Mouse (Mus musculus) bone marrow, adult 2 months (tissue): Measurements from ENCODE around the gene Atpaf2. TPM values are rescaled to one million over a fixed set of nuclear protein-coding genes. Genes with fewer than 3 reads are reported as not detected.

Source experiments
- H3K27ac ChIP-seq: fragments of 200-500 bp; 2 replicates; pipeline ENCODE4 v1.5.1; 2012; ENCODE audit warnings: low read depth, mild to moderate bottlenecking, control low read depth, inconsistent platforms, low read length; ENCODE audit not compliant: control insufficient read depth, poor library complexity, insufficient read depth
- H3K4me1 ChIP-seq: fragments of 200-500 bp; 2 replicates; pipeline ENCODE4 v1.6.1; 2011; ENCODE audit warnings: low read length; ENCODE audit not compliant: control insufficient read depth, insufficient read depth
- H3K4me3 ChIP-seq: fragments of 200-500 bp; replicated peaks from 2 replicates; pipeline ENCODE3; 2011; ENCODE audit warnings: mild to moderate bottlenecking, low read depth, low read length, control low read depth; ENCODE audit not compliant: control insufficient read depth
- CTCF ChIP-seq: fragments of 200-500 bp; IDR thresholded peaks from 2 replicates; pipeline ENCODE4 v1.5.1; 2011; ENCODE audit warnings: low read length, control low read depth; ENCODE audit not compliant: control insufficient read depth, insufficient read depth
- POLR2A ChIP-seq: fragments of 200-500 bp; IDR thresholded peaks from 2 replicates; pipeline ENCODE4 v1.6.1; 2011; ENCODE audit warnings: low read depth, mild to moderate bottlenecking, control low read depth, low read length, borderline replicate concordance; ENCODE audit not compliant: control insufficient read depth
- WGBS: fragments of 180-500 bp; shearing (Covaris S2); methylation state at CpG from one replicate; pipeline ENCODE4 v1.1.7; 2018; 5-methylcytosine and 5-hydroxymethylcytosine counted together
- polyA plus RNA-seq: library from polyadenylated mRNA; stranded (reverse); fragments of >200 nt; gene quantifications from 2 replicates; pipeline ENCODE4 v1.2.4, GENCODE M21; 2011; ENCODE audit warnings: low replicate concordance; ENCODE audit not compliant: missing spikeins, insufficient read depth, insufficient read length

Gene Atpaf2
- polyA plus RNA-seq, 1 experiment: 23.5 TPM

GRCm38 (mm10) chr11:60359936-60360335 lies 58.3 kb downstream of the Atpaf2 start:
- 93% methylated on average over 1 of the region's 1 CpGs for WGBS
- H3K4me1 ChIP-seq: no peaks in the 10 kb centered on the region
- H3K27ac ChIP-seq: no peak overlapping the region
- no peak for TF ChIP-seq CTCF
- TF ChIP-seq POLR2A: no peak
- H3K4me3 ChIP-seq: no peak overlapping the region

DNA sequence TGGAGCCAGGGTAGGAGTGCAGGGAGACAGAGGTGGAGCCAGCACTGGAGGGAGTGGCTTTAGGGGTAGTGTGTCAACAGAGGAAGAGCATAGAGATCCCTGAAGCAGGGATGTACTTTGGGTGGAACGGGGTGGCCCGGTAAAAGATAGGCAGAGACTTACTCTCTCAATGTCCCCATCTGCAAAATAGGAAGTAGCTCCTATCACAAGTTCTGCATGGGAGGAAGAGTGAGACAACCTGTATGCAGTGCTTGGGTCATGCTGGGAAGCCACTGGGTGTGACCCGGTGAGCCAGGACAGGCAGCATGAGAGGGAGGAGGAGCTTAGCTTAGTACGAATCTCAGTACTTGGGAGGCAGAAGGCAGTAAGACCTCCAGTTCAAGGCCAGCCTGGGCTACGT lies 59.1 kb downstream of the Atpaf2 start:
- no peak overlapping the region for H3K4me3 ChIP-seq
- WGBS: 49% methylated on average over 5 of the region's 5 CpGs
- no peaks in the 10 kb centered on the region for H3K4me1 ChIP-seq
- no peak overlapping the region for H3K27ac ChIP-seq
- TF ChIP-seq CTCF: no peak
- TF ChIP-seq POLR2A: no peak

DNA sequence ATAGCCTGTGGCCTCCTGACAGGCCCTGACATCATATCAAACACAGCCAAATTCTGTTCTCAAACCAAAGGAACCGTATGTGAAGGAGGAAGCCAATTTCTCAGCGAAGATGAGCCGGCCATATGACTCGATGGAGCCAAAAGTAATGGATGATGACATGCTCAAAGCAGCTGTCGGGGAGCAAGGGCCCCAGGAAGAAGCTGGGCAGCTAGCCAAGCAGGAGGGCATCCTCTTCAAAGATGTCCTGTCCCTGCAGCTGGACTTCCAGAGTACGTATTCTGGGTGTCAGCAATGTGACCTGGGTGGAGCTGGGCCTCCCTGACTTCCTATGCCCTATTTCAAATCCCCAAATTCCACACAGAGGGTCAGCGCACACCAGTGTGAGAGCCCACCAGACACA lies 59.7 kb downstream of the Atpaf2 start:
- TF ChIP-seq CTCF (no peak), POLR2A (no peak)
- H3K4me1 ChIP-seq: no peaks in the 10 kb centered on the region
- no peak overlapping the region for H3K27ac ChIP-seq
- 65% methylated on average over 7 of the region's 7 CpGs for WGBS
- H3K4me3 ChIP-seq: no peak overlapping the region

DNA sequence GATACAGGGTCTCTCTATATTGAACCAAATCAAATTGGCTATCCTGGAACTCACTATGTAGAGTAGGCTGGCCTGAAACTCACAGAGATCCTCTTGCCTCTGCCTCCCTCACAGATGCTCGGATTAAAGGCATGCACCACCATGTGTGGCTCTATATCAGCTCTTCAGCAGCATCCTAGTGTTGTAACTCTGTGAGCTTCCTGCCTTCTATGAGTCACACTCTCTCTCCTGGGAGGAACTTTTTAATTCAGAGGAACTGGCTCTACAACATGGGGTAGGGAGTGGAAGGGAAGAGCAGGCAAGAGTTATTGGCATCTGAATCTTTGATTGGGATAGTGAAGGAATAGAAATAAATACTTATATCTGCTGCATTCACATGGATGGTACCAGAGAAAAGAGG lies 61.1 kb downstream of the Atpaf2 start:
- no peak overlapping the region for H3K4me3 ChIP-seq
- H3K27ac ChIP-seq: no peak overlapping the region
- WGBS: 30% methylated on average over 1 of the region's 1 CpGs
- H3K4me1 ChIP-seq: 0 out of 2 replicates have a peak, but pooled peaks cover under 1% of the 10 kb centered on the region
- TF ChIP-seq CTCF (no peak), POLR2A (no peak)

- H3K27ac ChIP-seq: no peak overlapping the region
- peaks cover 1% of the 10 kb centered on the region; the same call in 1 of the 2 replicates for H3K4me1 ChIP-seq
- WGBS: 94% methylated on average over 2 of the region's 2 CpGs
These were observed 62.3 kb downstream of the Atpaf2 start for GRCm38 (mm10) chr11:60355952-60356351.

DNA sequence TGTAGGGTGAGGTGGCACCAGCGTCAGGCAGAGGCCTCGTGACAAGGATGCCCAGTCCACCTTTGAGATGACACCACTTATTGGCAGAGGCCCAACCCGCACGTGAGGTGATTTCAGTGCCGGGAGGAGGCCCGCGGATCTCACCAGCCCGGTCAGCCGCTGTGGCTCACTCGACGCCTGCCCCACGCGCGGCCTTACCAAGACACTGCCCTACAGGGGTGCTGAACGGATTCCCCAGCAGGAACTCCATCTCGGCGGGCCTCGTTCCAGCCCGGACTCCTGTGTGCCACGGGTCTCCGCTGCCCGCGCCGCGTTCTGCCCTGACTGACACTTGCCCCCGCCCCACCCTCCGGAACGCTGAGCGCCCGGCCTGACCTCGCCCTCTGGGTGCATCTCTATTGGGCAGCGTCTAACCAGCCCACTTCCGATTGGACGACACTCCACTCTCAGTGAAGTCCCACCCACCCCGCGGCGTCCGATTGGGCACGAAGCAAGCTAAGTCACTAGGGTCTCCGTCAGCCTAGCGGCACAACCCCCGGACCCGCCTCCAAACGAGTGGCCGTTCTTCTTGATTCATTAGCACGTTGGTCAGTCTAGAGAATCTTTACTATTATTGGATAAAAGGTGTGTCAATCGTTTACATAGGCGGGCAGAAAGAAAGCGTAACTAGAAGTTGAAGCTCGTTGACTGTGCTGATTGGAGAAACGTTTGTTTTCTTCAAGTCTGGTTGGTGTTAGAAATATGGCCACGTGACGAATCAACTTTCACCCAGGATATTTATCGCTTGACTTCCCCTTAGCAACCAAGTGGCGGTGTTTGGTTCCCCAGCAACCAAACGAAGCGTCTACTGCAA lies 65.5 kb downstream of the Atpaf2 start, which contains the start of the genes Tom1l2 and Drc3:
TSS of gene Tom1l2 (minus strand) at position 347 of the 853 bp plus-strand sequence.
TSS of gene Drc3 (plus strand) at position 771 of the 853 bp plus-strand sequence.
- Histone ChIP-seq H3K4me1 (peaks cover 1% of the 10 kb centered on the region; the same call in 1 of the 2 replicates), H3K4me3 (peak within 1 kb of the TSS; percentile 79), H3K27ac (peak within 1 kb of the TSS; percentile 60)
- WGBS: under 1% methylated on average over 57 of the region's 57 CpGs
- TF ChIP-seq CTCF (no peak), POLR2A (peak; percentile 66; the same call in 1 of the 2 replicates)

More at GRCm38 (mm10) chr11:60355952-60356351, 62.3 kb downstream of the Atpaf2 start:
- TF ChIP-seq POLR2A (no peak), CTCF (no peak)
- no peak overlapping the region for H3K4me3 ChIP-seq

- Histone ChIP-seq H3K4me3 (peak overlapping the region; percentile 79), H3K27ac (no peak overlapping the region; the same call in 1 of the 2 replicates), H3K4me1 (peaks cover 1% of the 10 kb centered on the region; the same call in 1 of the 2 replicates)
- 33% methylated on average over 11 of the region's 11 CpGs for WGBS
- TF ChIP-seq POLR2A: no peak
- no peak for TF ChIP-seq CTCF
These were observed 66.3 kb downstream of the Atpaf2 start for GRCm38 (mm10) chr11:60351925-60352371.

- Histone ChIP-seq H3K27ac (no peak overlapping the region), H3K4me1 (peaks cover 1% of the 10 kb centered on the region; the same call in 1 of the 2 replicates), H3K4me3 (no peak overlapping the region)
- WGBS: 67% methylated on average over 2 of the region's 2 CpGs
- TF ChIP-seq CTCF: no peak
- no peak for TF ChIP-seq POLR2A
These were observed 66.9 kb downstream of the Atpaf2 start for GRCm38 (mm10) chr11:60351388-60351787.

Other genes starting within 250 kb of the Atpaf2 start
- 17.7 and 37.3 TPM in 2 replicates for gene Srebf1, start 195.9 kb downstream of the Atpaf2 start, polyA plus RNA-seq
- gene Tom1l2, start 65.6 kb downstream of the Atpaf2 start, polyA plus RNA-seq: 5.5 and 14.1 TPM in 2 replicates
- not detected in 2 replicates for gene Drc3, start 65.1 kb downstream of the Atpaf2 start, polyA plus RNA-seq
- 4.8 and 7.2 TPM in 2 replicates for gene Gid4, start 1.3 kb downstream of the Atpaf2 start, polyA plus RNA-seq
- 19.9 and 28.0 TPM in 2 replicates for gene Drg2, start 36.1 kb upstream of the Atpaf2 start, polyA plus RNA-seq
- 1.1 and 1.4 TPM in 2 replicates for gene Myo15, start 50.9 kb upstream of the Atpaf2 start, polyA plus RNA-seq
- 16.7 and 19.5 TPM in 2 replicates for gene Alkbh5, start 117.9 kb upstream of the Atpaf2 start, polyA plus RNA-seq